Mouse (Mus musculus) large intestine, adult 2 months (tissue): ENCODE results near the gene Zfp668. TPM values are rescaled to one million over a fixed set of nuclear protein-coding genes. Genes with fewer than 3 reads are reported as not detected.

Source experiments
- DNase-seq: peaks from one replicate; pipeline ENCODE4 v3.0.0-alpha.2; 2012; ENCODE audit warnings: low read depth, low spot score
- WGBS: fragments of 180-500 bp; shearing (Covaris S2); methylation state at CpG from one replicate; pipeline ENCODE4 v1.1.7; 2018; 5-methylcytosine and 5-hydroxymethylcytosine counted together
- polyA plus RNA-seq: library from polyadenylated mRNA; depleted of rRNA; stranded (reverse); fragments of >200 nt; gene quantifications from 2 replicates; pipeline ENCODE4 v1.2.3, GENCODE M21; 2012; rRNA removed

Gene Zfp668
- polyA plus RNA-seq = 5.4 and 5.9 TPM in 2 replicates

DNA sequence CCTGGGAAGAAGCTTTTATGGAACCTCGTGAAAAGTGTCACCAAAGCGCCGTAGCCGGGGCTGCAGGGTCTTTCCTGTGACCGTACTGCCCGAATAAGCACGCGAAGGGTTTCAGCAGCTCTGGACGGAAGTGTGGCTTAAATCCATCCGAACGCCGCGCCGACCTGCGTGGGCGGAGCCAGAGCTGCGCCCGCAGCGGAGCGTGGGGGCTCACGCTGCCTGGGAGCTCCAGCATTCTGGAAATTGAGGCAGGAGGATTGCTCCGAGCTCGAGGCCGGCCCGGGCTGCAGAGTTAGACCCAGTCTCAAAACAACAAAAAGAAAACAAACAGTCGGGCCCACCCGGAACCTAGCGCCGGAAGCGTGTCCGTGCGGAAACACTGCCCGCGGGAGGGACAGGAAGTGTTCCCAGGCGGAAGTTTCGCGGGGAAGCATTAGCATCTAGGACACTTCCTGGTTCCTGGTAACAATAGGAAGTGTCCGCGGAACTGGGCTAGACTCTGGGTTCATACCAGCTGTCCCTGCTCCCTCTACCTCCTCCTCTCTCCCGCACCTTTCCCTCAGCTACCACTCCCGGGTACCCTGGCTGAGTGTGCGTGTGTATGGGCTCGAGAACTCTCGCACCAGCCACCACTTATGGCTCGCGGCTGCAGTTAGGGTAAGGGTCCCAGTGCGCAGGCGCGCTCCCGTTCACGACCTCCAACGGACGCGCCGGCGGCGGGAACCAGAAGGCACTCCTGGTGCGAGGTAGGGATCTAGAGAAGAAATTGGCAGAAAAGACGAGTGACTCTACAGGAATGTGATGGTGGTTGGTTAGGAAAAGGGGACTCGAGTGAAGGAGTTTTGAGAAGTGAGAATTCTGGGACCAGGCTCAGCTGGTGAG is at the start of gene Zfp668:
Gene Zfp668, minus strand, starts transcription at position 362 of the 882 bp plus-strand sequence.
- under 1% methylated on average over 60 of the region's 60 CpGs for WGBS

DNA sequence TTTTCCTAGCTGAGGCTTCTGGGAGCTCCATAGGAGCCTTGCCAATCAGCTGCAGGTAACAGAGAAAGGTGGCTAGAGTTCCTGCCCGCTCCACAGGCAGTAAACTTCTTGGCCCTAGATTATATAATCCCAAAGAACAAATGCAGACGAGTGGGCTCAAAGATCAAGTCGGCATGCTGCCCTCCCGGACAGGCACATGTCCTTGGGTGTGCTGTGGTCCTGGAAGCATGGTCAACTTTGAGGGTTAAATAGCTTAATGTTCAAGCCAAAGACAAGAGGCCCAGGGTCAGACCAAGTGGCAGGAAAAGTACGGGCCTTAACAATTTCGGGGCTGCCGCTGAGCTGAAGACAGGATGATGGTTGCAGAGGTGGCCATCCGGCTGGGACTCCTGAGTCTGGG is 49.4 kb upstream of the Zfp668 start:
- no peak for DNase-seq
- 49% methylated on average over 8 of the region's 8 CpGs for WGBS

More for the DNA sequence above, at the start of gene Zfp668:
- peak; percentile 73 for DNase-seq

DNA sequence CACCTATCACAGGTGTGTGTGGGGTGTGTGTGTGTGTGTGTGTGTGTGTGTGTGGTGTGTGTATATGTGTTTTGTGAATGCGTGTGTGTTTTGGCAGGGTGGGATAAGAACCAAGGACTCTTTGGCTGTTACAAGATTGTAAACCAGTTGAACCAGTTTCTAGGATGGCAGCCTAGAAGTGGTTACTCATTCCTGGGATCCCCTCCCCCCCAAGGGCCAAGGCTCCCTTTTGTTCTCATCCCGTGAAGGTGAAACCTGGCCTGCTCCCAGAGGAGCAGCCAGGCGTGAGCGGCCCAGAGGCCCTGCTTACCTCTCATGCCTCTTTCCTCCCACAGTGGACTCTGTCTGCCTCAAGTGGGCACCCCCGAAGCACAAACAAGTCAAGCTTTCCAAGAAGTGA is 48.6 kb upstream of the Zfp668 start:
- no peak for DNase-seq
- WGBS = 37% methylated on average over 5 of the region's 5 CpGs

DNA sequence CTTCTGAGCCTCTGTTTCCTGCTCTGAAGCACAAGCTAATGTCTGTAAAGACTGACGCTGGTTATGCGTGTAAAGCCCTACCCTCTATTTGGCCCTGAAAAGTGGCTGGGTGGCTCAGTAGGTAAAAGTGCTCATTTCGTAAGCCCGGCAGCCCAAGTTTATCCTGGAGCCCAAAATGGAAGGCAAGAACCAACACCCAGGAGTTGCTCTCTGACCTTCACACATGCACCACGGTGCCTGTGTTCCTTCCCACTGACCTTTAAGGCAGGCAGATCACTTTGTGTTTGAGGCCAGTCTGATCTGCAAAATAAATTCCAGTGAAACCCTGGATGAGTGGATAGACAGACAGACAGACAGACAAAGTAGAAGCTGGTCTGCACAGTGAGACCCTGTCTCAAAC is 47.1 kb upstream of the Zfp668 start:
- WGBS = 35% methylated on average over 5 of the region's 5 CpGs
- DNase-seq = no peak

DNA sequence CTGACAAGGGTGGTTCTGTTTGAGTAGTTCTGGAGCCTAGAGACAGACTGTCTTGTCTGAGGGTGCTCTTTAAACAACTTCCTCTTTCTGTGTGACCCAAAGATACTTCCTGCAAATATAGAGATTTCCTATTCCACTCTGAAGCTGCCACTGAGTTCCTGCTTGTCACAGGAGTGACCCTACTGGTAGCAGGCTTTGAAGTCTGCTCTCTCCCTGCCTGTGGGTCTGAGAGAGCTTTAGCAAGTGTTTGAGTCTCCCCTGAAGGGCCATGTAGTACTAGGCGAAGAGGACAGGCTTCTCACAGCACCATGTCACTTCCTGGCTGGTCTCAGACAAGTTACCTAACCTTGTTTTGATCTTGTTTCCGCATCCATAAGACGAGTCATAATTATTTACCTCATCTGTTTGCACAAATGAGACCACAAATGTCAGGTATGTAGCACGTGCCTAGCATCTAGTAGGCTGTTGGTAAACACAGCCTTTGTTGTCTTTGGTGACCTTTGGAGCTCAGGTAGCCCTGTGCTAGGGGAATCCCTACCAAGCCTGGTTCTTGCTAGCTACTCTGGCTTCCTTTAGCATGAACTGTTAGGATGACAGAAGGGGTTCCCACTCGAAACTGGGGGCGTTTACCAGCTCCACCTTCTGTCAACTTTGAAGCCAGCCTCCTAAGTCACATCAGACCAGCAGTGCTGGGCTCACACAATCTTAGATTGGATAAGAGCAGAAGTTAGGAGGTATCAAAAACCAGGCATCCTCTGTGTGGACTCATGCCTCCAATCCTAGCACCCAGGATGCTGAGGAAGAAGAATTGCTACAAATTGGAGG is 46.0 kb upstream of the Zfp668 start:
- no peak for DNase-seq
- 21% methylated on average over 6 of the region's 6 CpGs for WGBS

DNA sequence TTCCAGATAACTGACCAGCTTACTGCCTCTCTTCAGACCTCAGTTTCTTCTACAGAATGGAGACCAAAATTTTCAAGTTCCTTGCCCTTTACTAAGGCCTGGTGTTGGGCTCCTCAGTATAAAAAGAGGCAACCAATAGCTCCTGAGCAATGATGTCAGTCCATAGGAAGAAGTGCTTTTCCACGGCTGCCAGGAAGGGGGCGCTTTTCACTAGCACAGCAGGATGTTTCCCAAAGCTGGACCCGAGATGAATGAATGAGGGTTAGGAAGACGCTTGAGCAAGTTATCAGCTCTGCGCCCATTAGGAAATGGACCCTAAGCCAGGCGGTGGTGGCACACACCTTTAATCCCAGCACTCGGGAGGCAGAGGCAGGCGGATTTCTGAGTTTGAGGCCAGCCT is 44.9 kb upstream of the Zfp668 start:
- DNase-seq = no peak
- WGBS = 47% methylated on average over 8 of the region's 8 CpGs

DNA sequence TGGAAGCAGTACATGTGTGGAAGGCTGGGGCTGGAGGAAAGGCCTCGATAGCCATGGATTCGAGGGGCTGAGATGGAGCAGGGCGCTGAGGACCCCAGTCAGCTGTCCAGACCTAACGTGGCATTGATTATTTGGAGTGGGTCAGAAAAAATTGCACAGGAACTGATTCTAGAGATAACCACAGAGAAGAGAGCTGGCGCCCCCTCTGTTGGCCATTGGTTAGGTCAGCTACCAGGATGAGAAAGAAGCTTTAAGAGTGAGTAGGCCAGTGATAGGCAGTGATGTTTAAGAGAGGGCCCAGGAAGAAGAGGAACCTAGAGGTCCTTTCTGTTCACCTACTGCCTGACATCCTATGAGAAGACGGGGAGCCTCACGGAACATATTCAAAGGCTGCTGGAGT is 42.7 kb upstream of the Zfp668 start:
- WGBS = 81% methylated on average over 7 of the region's 7 CpGs
- DNase-seq = no peak

DNA sequence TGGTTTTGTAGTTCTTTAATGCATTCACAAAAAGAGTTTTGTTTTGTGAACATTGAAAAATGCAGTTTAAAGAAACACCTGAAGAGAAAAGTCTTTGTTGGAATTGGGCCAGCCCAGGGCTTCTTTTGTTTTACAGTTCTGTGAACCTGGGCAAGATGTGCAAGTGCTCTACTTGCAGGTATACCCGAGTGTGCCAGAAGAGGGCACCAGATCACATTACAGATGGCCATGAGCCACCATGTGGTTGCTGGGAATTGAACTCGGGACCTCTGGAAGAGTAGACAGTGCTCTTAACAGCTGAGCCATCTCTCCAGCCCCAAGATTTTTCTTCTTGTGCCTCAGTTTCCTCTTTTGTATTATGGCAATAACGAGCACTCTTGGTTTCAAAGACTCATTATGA is 41.6 kb upstream of the Zfp668 start:
- DNase-seq = no peak
- WGBS = 48% methylated on average over 3 of the region's 3 CpGs

DNA sequence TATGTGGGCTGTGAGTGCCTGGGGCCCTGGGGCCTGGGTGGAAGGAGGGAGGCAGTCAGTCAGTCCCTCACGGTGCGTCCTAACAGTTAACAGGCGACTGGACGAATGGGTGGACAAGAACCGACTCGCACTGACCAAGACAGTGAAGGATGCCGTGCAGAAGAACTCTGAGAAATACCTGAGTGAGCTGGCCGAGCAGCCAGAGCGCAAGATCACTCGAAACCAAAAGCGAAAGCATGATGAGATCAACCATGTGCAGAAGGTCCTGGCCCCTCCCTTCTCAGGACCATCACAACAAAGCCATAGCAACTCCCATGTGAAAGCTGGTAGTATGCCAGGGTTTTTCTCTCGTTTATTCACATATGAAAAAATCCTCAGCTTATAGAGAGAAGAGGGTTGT is 38.7 kb upstream of the Zfp668 start:
- 79% methylated on average over 12 of the region's 12 CpGs for WGBS

DNA sequence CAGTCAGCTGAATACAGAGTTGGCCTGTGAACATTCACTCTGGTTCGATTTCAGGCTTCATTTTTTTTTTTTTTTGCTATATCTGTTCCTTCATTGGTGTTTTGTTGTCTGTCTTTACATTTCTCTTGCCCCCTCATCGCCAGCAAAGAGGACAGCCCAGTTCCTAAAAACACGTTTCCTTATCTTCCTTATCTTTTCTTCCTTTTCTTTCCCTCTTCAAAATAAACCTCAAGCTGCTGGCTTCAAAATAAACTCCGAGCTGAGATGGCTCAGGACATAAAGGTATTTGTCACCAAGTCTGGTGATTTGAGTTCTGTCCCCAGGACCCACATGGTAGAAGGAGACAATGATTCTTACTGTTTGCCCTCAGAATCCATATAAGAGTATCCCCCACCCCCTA is 36.3 kb upstream of the Zfp668 start:
- no peak for DNase-seq
- WGBS = 6% methylated on average over 4 of the region's 4 CpGs

More for the DNA sequence above, 38.7 kb upstream of the Zfp668 start:
- DNase-seq = no peak

DNA sequence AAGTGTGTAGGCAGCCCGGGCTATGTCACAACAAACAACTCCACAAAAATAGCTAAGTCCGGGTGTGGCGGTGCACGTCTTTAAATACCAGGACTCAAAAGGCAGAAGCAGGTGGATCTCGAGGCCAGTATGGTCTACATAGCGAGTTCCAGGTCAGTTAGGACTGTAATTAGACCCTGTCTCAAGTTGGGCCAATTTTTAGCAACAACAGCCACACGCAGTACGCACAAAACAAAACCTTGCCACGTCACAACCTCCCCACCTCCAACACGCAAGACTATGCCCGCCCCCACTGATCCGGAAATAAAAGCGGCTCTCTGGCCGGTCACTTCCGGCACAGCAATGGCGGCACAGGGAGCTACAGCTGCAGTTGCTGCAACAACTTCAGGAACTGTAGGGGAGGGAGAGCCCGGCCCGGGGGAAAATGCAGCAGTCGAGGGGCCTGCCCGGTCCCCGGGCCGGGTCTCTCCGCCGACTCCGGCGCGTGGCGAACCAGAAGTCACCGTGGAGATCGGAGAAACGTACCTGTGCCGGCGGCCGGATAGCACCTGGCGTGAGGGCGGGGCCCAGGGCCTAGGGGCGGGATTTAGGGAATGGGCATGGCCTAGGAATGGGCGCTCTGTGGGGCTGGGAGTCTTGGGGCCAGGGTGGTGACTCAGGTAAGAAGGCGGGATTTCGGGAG is 35.7 kb upstream of the Zfp668 start, which contains the start of gene Kat8:
Gene Kat8, plus strand, starts transcription at position 327 of the 682 bp plus-strand sequence.
- WGBS = under 1% methylated on average over 40 of the region's 40 CpGs
- DNase-seq = no peak

DNA sequence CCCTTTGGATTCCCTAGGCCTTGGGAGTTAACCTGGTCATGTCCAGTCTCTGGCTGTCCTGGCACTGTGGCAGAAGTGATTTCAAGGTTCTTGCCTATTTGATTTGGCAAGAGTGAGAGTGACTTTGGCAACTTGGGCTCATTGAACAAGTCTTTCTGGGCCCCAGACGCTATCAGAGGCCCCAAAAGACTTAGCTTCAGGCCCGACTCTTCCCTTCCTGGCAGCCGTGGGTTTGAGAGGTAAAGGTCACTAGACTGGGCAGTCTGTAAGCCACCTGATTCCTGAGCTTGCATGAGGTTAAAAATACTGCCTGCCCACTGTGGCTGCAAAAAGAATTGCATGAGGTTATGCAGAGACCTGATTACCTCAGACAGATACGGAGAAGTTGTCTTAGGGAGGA is 32.0 kb upstream of the Zfp668 start:
- 75% methylated on average over 4 of the region's 4 CpGs for WGBS
- no peak for DNase-seq

DNA sequence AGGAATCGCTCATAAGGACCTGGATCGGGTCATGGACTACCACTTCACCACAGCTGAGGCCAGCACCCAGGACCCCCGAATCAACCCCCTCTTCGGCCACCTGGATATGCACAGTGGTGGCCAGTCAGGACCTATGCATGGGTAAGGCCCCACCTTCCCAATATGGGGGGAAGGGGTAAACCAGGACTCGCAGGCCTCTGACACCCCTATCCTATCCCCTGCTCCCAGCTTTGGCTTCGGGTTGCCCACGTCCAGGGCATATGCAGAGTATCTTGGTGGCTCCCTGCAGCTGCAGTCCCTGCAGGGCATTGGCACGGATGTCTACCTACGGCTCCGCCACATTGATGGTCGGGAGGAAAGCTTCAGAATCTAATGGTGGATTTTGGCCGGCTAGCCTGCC is 31.3 kb upstream of the Zfp668 start:
- no peak for DNase-seq
- WGBS = 93% methylated on average over 12 of the region's 12 CpGs

DNA sequence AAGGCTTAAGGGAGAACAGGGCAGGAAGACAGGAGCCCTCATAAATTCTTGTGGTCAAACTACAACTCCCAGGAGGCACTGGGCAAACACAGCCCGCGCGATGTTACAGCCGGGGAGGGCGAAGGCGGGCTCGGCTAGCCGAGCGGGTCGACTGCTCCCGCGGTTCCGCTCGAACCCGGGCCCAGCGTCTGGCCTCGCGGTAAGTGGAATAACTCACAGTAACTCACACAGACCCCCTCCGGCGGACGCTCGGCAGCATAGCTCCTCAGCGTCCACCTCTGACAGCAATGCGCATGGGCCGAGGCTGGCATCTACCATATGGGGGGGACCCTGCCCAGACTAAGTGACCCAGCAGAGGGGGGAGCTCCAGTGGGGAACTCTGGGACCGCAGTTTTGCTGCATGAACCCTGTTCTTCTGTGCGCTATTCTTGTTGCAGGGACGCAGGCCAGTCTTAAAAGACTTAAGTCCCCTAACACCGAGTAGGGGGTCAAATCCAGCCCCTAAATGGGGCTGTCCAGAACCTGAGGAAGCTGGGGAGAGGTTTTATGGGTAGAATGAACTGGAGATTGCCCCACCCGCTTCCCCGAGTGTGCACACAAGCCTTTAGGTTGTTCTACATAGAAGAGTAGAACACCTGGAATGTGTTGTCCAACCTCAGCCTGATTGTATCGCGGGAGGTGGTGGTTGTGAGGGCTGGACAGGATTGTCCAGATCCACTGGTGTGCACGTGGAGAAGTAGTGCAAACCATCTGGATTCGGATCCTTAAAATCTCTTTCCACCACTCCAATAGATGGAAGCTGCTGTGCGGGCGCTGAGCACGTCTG is 27.6 kb upstream of the Zfp668 start, which contains the start of gene Bckdk:
Gene Bckdk, plus strand, starts transcription at position 112 of the 826 bp plus-strand sequence.
- 4% methylated on average over 38 of the region's 38 CpGs for WGBS
- no peak for DNase-seq

DNA sequence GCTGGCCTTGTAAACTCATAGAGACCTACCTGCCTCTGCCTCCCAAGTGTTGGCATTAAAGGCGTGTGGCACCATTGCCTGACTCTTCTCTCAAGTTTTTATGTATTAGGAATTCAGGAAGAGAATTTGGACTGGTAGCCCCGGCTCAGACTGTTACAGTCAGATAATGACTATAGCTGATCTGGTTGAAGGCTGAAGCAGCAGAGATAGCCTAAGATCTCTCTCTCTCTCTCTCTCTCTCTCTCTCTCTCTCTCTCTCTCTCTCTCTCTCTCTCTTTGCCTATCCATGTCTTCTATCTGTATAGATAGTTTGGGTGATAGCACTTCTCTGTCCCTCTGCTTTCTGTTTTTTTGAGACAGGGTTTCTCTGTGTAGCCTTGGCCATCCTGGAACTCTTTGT is 25.1 kb upstream of the Zfp668 start:
- DNase-seq = no peak
- 93% methylated on average over 2 of the region's 2 CpGs for WGBS

DNA sequence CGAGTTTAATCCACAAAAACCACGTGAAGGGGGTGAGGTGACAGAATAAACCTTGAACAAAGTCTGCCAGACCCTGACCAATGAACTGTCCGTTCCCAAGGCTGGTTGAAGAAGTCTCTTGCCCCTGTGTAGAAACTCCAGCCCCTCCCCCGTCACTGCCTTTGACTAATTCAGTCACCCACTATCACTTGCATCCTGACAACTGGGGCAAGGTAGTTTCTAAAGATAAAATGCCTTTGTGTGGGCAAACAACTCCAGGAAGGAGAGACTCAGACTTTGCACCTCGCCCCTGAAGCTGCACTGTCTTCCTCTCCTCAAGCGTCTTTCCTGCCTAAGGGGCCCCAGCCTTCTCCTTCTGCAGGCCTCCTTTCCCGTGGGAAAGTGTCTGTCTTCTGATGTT is 23.4 kb upstream of the Zfp668 start:
- no peak for DNase-seq
- 19% methylated on average over 7 of the region's 7 CpGs for WGBS

DNA sequence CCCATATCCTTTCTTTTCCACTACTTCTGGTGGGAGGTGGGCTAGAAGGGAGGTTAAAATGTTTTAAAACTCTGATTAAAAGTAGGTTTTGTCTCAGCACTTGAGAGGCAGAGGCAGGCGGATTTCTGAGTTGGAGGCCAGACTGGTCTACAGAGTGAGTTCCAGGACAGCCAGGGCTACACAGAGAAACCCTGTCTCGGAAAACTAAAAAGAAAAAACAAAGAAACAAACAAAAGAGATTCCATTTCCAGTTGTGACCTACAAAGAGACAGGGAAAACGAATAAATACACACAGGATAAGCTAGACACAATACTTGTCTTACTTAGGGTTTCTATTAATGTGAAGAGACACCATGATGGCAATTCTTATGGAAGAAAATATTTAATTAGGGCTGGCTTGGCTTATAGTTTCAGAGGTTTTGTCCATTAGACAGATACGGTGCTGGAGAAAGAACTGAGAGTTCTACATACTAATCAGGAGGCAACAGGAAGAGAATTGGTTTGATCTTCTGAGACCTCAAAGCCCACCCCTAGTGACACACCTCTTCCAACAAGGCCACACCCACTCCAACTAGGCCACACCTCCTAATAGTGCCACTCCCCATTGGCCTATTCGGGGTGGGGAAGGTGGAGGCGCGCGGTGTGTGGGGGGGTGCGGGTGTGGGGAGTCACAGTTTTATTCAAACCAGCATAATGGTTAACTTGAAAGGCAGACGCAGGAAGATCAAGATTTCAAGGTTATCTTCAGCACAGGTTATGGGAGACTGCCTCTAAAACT is 21.7 kb upstream of the Zfp668 start:
- no peak for DNase-seq
- WGBS = 34% methylated on average over 10 of the region's 10 CpGs

DNA sequence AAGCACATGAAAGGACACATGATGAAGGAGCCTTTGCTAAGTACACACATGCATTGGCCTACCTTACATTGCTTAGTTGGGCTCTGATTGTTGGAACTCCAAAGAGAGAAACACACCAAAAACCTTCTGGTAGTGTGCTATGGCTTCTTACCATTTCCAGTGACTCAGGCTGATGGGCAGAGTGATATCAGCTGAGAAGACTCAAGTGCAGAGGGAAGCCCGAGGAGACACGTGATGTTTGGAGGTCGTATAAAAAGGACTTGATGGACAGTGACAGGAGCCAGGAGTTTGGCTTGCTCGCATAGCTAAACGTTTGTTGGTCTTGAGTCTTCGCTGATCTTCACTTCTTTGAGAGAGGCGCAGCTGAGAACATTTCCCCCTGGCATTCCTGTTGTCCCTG is 20.9 kb upstream of the Zfp668 start:
- 90% methylated on average over 7 of the region's 7 CpGs for WGBS
- no peak for DNase-seq
